Mouse (Mus musculus): Measurements from ENCODE around the gene Gm7879. TPM values are rescaled to one million over a fixed set of nuclear protein-coding genes. Genes with fewer than 3 reads are reported as not detected.

The Gm7879 gene
- total RNA-seq, 2 experiments from 2014 or later: 11.0 to 12.1 TPM

- intact Hi-C loops (cut with DNase I): no loop called here
Measured at GRCm38 (mm10) chr5:43933269-43933668, 20.3 kb downstream of the Gm7879 start.

GRCm38 (mm10) chr5:43947330-43947977 lies 34.5 kb downstream of the Gm7879 start:
- intact Hi-C loops (cut with DNase I): no loop called here
- no peak for DNase-seq (ENCODE audit: low spot score in 2 of 2)

More at GRCm38 (mm10) chr5:43933269-43933668, 20.3 kb downstream of the Gm7879 start:
- DNase-seq (ENCODE audit: low spot score in 2 of 2): no peak

- DNase-seq (ENCODE audit: low spot score in 2 of 2): peak; percentile 8 to 13
- intact Hi-C loops (cut with DNase I): no loop called here
Measured at GRCm38 (mm10) chr5:43948111-43948743, 35.3 kb downstream of the Gm7879 start.

GRCm38 (mm10) chr5:43948748-43949275 lies 35.9 kb downstream of the Gm7879 start:
- no peak for DNase-seq (ENCODE audit: low spot score in 2 of 2)
- intact Hi-C loops (cut with DNase I): no loop called here

GRCm38 (mm10) chr5:43953241-43953640 lies 40.3 kb downstream of the Gm7879 start:
- no peak for DNase-seq (ENCODE audit: low spot score in 2 of 2)
- intact Hi-C loops (cut with DNase I): no loop called here

GRCm38 (mm10) chr5:43959884-43960440 lies 47.0 kb downstream of the Gm7879 start:
- intact Hi-C loops (cut with DNase I): no loop called here
- DNase-seq (ENCODE audit: low spot score in 2 of 2): no peak

- intact Hi-C loops (cut with DNase I): no loop called here
- DNase-seq (ENCODE audit: low spot score in 2 of 2): no peak
Measured at GRCm38 (mm10) chr5:43961056-43961455, 48.1 kb downstream of the Gm7879 start.

Other genes with a start within 250 kb of the Gm7879 start
- gene Bst1, start 94.3 kb upstream of the Gm7879 start, total RNA-seq (2021): under 1 TPM in 1 of 2 experiments, not detected in 1; 0.30 TPM
- 10 to 100 TPM; 76.6 to 83.0 TPM for gene Fbxl5, start 91.5 kb upstream of the Gm7879 start, total RNA-seq (2021)
- 1 to 10 TPM; 3.5 to 3.8 TPM for gene Cd38, start 44.6 kb upstream of the Gm7879 start, total RNA-seq (2021)
- gene Fgfbp1, start 68.6 kb downstream of the Gm7879 start, total RNA-seq (2021): 1 to 10 TPM; 5.5 to 6.8 TPM
- 10 to 100 TPM; 14.9 to 15.1 TPM for gene Prom1, start 188.9 kb downstream of the Gm7879 start, total RNA-seq (2021)